Mouse (Mus musculus): ENCODE data around the gene Abcc1. TPM values are rescaled to one million over a fixed set of nuclear protein-coding genes. Genes with fewer than 3 reads are reported as not detected.
A peak's percentile ranks its signal among the peaks of the same experiment; 100 is the strongest.

Abcc1 gene
- polyA plus RNA-seq, 1 experiment: 0.06 TPM

GRCm38 (mm10) chr16:14352663-14353062 lies 8.7 kb upstream of the Abcc1 start:
- TF ChIP-seq GATA1 (IDR thresholded peaks at IDR 0.05; ENCODE audit: low read length) (no peak), TAL1 (IDR thresholded peaks at IDR 0.05; ENCODE audit: low read length) (no peak)
- H3K36me3 ChIP-seq (ENCODE audit: control insufficient read depth): no peaks in the 10 kb centered on the region
- no peaks in the 10 kb centered on the region for H3K9me3 ChIP-seq (ENCODE audit: control insufficient read depth, low read length)
- H3K4me3 ChIP-seq (replicated peaks): no peak overlapping the region
- H3K4me1 ChIP-seq (ENCODE audit: control insufficient read depth): peaks cover 28% of the 10 kb centered on the region
- H3K27me3 ChIP-seq (ENCODE audit: control insufficient read depth): no peaks in the 10 kb centered on the region

GRCm38 (mm10) chr16:14357859-14358258 lies 3.5 kb upstream of the Abcc1 start:
- Histone ChIP-seq H3K4me1 (ENCODE audit: control insufficient read depth) (peaks cover 30% of the 10 kb centered on the region), H3K36me3 (ENCODE audit: control insufficient read depth) (no peaks in the 10 kb centered on the region), H3K4me3 (replicated peaks) (no peak overlapping the region), H3K27me3 (ENCODE audit: control insufficient read depth) (no peaks in the 10 kb centered on the region), H3K9me3 (ENCODE audit: control insufficient read depth, low read length) (no peaks in the 10 kb centered on the region)
- TF ChIP-seq GATA1 (IDR thresholded peaks at IDR 0.05; ENCODE audit: low read length) (no peak), TAL1 (IDR thresholded peaks at IDR 0.05; ENCODE audit: low read length) (no peak)

DNA sequence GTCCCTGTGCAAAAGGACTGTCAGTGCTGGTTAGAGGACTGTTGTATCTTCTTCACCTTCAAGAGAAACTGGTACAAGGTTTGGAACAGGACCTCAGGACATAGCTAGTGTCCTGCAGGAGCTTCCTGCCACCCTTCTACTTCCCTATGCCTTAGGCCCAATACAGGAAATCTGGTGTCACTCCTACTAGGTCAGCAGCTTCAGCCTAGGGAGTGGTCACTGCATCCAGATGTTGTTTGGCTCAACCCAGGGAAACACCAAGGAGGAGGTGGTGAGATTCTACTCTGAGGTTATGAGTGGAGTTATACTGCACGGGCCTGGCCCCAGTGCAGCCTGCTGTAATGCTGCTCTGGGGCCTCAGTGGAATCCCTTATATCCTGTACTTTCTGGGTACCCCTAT lies 2.8 kb upstream of the Abcc1 start:
- no peak for TF ChIP-seq TAL1 (IDR thresholded peaks at IDR 0.05; ENCODE audit: low read length)
- no peak for TF ChIP-seq GATA1 (IDR thresholded peaks at IDR 0.05; ENCODE audit: low read length)
- peaks cover 32% of the 10 kb centered on the region for H3K4me1 ChIP-seq (ENCODE audit: control insufficient read depth)
- no peaks in the 10 kb centered on the region for H3K27me3 ChIP-seq (ENCODE audit: control insufficient read depth)
- H3K36me3 ChIP-seq (ENCODE audit: control insufficient read depth): no peaks in the 10 kb centered on the region
- H3K9me3 ChIP-seq (ENCODE audit: control insufficient read depth, low read length): no peaks in the 10 kb centered on the region
- no peak overlapping the region for H3K4me3 ChIP-seq (replicated peaks)

GRCm38 (mm10) chr16:14360931-14361330 lies 427 bp upstream of the Abcc1 start:
- Histone ChIP-seq H3K4me3 (replicated peaks) (peak overlapping the region; percentile 76), H3K4me1 (ENCODE audit: control insufficient read depth) (peaks cover 53% of the 10 kb centered on the region), H3K36me3 (ENCODE audit: control insufficient read depth) (no peaks in the 10 kb centered on the region), H3K9me3 (ENCODE audit: control insufficient read depth, low read length) (no peaks in the 10 kb centered on the region), H3K27me3 (ENCODE audit: control insufficient read depth) (no peaks in the 10 kb centered on the region)
- TF ChIP-seq GATA1 (IDR thresholded peaks at IDR 0.05; ENCODE audit: low read length): no peak
- no peak for TF ChIP-seq TAL1 (IDR thresholded peaks at IDR 0.05; ENCODE audit: low read length)

GRCm38 (mm10) chr16:14362099-14362820 lies 902 bp downstream of the Abcc1 start:
- no peak for TF ChIP-seq GATA1 (IDR thresholded peaks at IDR 0.05; ENCODE audit: low read length)
- no peak for TF ChIP-seq TAL1 (IDR thresholded peaks at IDR 0.05; ENCODE audit: low read length)
- Histone ChIP-seq H3K4me1 (ENCODE audit: control insufficient read depth) (peaks cover 58% of the 10 kb centered on the region), H3K27me3 (ENCODE audit: control insufficient read depth) (no peaks in the 10 kb centered on the region), H3K9me3 (ENCODE audit: control insufficient read depth, low read length) (no peaks in the 10 kb centered on the region), H3K4me3 (replicated peaks) (peak overlapping the region; percentile 76), H3K36me3 (ENCODE audit: control insufficient read depth) (no peaks in the 10 kb centered on the region)

DNA sequence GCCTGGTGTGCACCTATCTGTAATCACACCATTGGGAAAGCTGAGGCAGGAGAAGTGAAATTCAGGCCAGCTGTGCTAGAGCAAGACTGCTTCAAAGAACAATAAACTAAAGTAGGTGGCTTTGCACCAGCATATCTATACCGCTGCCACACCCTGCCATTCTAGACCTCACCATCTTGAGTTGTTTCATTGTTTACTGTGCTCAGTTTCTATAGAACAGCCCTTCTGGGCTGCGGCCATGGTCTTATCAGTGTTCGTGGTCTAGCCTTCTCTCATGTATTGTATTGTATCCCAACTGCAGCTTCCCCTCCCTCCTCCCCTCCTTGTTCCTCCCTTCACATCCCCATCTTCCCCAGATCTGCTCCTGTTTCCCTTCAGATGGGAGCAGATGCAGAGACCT lies 2.1 kb downstream of the Abcc1 start:
- peaks cover 55% of the 10 kb centered on the region for H3K4me1 ChIP-seq (ENCODE audit: control insufficient read depth)
- H3K4me3 ChIP-seq (replicated peaks): no peak overlapping the region
- H3K27me3 ChIP-seq (ENCODE audit: control insufficient read depth): no peaks in the 10 kb centered on the region
- TF ChIP-seq GATA1 (IDR thresholded peaks at IDR 0.05; ENCODE audit: low read length): no peak
- TF ChIP-seq TAL1 (IDR thresholded peaks at IDR 0.05; ENCODE audit: low read length): no peak
- no peaks in the 10 kb centered on the region for H3K9me3 ChIP-seq (ENCODE audit: control insufficient read depth, low read length)
- H3K36me3 ChIP-seq (ENCODE audit: control insufficient read depth): no peaks in the 10 kb centered on the region

DNA sequence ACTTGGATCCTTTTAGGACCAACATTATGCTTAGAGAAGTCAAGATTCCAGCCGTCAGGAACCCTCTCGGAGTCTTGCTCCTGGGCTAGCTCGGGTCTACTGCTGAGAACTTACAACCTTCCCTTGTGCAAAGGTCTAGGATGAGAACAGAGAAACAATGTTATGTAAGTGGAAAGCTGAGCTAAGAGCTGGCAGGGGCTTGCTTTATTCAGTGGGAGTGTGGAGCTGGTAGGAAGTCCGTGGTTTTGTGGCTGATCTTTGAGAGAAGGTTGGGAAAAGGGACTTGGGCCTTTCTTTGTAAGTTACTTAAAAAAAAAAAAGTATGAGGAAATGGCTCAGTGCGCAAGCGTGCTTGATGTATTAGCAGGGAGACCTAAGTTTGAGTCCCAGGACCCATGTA lies 2.7 kb downstream of the Abcc1 start:
- Histone ChIP-seq H3K4me3 (replicated peaks) (no peak overlapping the region), H3K36me3 (ENCODE audit: control insufficient read depth) (no peaks in the 10 kb centered on the region), H3K4me1 (ENCODE audit: control insufficient read depth) (peaks cover 55% of the 10 kb centered on the region), H3K27me3 (ENCODE audit: control insufficient read depth) (no peaks in the 10 kb centered on the region), H3K9me3 (ENCODE audit: control insufficient read depth, low read length) (no peaks in the 10 kb centered on the region)
- TF ChIP-seq TAL1 (IDR thresholded peaks at IDR 0.05; ENCODE audit: low read length) (no peak), GATA1 (IDR thresholded peaks at IDR 0.05; ENCODE audit: low read length) (no peak)

DNA sequence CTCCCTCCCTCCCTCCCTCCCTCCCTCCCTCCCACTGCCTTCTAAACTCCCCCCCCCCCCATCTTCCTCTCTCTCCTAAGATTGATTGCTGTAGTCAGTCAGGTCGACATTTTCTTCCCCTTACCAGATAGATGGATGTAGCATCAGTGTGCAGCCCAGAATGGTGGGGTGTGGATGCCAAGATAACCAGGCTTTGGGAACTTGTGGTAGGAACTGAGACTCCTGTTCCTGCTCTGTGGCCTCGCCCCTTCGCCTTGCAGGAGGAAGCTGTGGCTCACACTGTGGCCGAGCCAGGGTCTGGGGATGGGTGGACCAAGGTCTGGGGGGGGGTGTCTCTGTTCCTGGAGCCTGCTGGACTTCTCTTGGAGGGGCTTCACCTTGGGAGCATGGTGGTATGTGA lies 4.1 kb downstream of the Abcc1 start:
- no peaks in the 10 kb centered on the region for H3K36me3 ChIP-seq (ENCODE audit: control insufficient read depth)
- TF ChIP-seq GATA1 (IDR thresholded peaks at IDR 0.05; ENCODE audit: low read length): no peak
- no peak for TF ChIP-seq TAL1 (IDR thresholded peaks at IDR 0.05; ENCODE audit: low read length)
- H3K9me3 ChIP-seq (ENCODE audit: control insufficient read depth, low read length): no peaks in the 10 kb centered on the region
- H3K4me1 ChIP-seq (ENCODE audit: control insufficient read depth): peaks cover 60% of the 10 kb centered on the region
- no peaks in the 10 kb centered on the region for H3K27me3 ChIP-seq (ENCODE audit: control insufficient read depth)
- H3K4me3 ChIP-seq (replicated peaks): no peak overlapping the region

DNA sequence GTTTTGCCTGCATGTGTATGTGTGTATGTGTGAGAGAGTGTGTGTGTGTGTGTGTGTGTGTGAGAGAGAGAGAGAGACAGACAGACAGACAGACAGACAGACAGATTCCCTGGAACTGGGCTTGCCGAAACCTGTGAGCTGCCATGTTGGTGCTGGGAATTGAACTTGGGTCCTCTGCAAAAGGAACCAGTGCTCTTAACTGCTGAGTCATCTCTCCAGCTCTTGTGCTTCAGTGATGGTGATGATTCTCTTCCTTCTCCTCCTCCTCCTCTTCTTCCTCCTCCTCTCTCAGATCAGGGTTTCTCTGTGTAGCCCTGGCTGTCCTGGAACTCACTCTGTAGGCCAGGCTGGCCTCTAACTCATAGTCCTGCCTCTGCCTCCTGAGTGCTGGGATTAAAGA lies 4.7 kb downstream of the Abcc1 start:
- H3K9me3 ChIP-seq (ENCODE audit: control insufficient read depth, low read length): no peaks in the 10 kb centered on the region
- no peaks in the 10 kb centered on the region for H3K27me3 ChIP-seq (ENCODE audit: control insufficient read depth)
- TF ChIP-seq GATA1 (IDR thresholded peaks at IDR 0.05; ENCODE audit: low read length) (no peak), TAL1 (IDR thresholded peaks at IDR 0.05; ENCODE audit: low read length) (no peak)
- H3K4me3 ChIP-seq (replicated peaks): no peak overlapping the region
- no peaks in the 10 kb centered on the region for H3K36me3 ChIP-seq (ENCODE audit: control insufficient read depth)
- peaks cover 56% of the 10 kb centered on the region for H3K4me1 ChIP-seq (ENCODE audit: control insufficient read depth)

DNA sequence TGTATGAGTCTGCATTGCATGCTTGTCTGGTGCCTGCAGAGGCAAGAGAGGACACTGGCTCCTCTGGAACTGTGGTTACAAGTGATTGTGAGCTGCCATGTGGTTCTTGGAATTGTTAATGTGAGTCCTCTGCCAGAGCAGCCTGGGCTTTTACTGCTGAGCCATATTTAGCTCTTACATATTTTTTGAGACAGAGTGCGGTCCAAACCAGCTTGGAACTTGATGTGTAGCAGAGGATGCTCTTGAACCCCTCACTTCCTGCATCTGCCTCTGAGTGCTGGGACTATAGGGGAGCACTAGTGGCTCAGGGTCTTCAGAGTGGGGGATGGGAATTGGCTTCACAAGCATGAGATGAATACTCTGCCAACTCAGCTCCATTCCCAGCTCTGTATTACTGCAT lies 10.0 kb downstream of the Abcc1 start:
- H3K27me3 ChIP-seq (ENCODE audit: control insufficient read depth): no peaks in the 10 kb centered on the region
- H3K9me3 ChIP-seq (ENCODE audit: control insufficient read depth, low read length): no peaks in the 10 kb centered on the region
- H3K4me1 ChIP-seq (ENCODE audit: control insufficient read depth): peaks cover 26% of the 10 kb centered on the region
- TF ChIP-seq TAL1 (IDR thresholded peaks at IDR 0.05; ENCODE audit: low read length) (no peak), GATA1 (IDR thresholded peaks at IDR 0.05; ENCODE audit: low read length) (no peak)
- H3K36me3 ChIP-seq (ENCODE audit: control insufficient read depth): no peaks in the 10 kb centered on the region
- H3K4me3 ChIP-seq (replicated peaks): no peak overlapping the region
